In the genomic region with DNA sequence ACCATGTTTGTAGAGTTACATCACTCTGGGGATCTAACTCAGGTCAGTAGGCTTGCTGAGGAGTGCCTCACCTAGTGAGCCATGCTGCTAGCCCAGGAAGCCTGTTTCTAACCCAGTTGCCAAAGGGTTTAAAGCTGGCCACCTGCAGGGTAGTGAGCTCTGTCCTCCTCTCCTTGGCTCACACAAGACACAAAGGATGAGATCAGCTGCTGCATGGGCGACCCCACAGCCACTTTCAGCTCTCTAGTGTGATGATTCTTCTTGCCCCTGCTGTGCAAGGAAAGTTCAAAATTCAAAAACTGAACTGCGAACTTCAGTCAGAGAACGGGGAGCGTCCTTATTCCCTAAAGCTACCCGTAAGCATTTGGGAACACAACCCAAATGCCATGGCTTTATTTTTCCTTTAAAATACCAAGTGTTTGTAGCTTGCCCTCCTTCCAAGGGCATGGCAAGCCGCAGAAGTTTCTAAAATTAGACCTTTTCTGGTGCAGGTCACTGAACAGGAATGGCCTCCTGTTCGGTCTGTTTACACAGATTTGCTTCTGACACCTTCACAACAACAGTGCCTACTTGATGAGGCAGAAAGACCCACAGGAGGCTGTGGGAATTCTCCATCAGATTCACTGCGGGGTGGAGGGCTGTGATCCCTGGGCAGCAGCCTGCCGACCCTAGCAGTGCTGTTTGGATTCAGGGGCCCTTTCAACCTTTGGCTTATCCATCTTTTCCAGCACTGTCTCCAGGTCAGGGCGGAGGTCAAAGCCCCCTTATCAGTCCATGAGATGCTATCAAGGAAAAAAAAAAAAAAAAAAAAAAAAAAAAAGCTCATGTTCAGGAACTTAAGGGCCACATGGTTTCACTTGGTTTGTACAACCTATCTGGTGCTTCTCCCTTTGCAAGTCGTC, we compare ENCODE assay signal across 17 mouse cellular contexts.
DNase-seq lines count a peak whose midpoint lies in the region; ATAC-seq lines count a peak whose summit lies in the region.
"Had no signal": no experiment of that assay in that cellular context is flagged by ENCODE, and none has a peak within 500 bp of the region (broad histone marks: within the 10 kb centered on the region; RNA-seq: fewer than 3 reads in every experiment).

No protein-coding gene starts in this region.

- no peak for ATAC-seq in heart, embryonic 13.5 days (ENCODE audit: extremely low read depth, insufficient number of reproducible peaks, low FRiP score, low TSS enrichment)
- ATAC-seq in neural tube, embryonic 15.5 days (ENCODE audit: low FRiP score), result no peak
- peak; percentile 52; the same call in 1 of the 2 replicates for ATAC-seq in kidney, embryonic 15.5 days (replicated peaks; ENCODE audit: low FRiP score)
- ATAC-seq: intestine, embryonic 16.5 days had no signal

- no peak overlapping the region for H3K4me2 ChIP-seq in heart, embryonic 13.5 days
- H3K4me2 ChIP-seq in neural tube, embryonic 15.5 days, result no peak overlapping the region
- H3K4me2 ChIP-seq in kidney, embryonic 15.5 days, result no peak overlapping the region
- H3K4me2 ChIP-seq: embryonic facial prominence, embryonic 13.5 days; hindbrain, embryonic 13.5 days; liver, embryonic 13.5 days; midbrain, embryonic 12.5 days had no signal

- peaks cover 6% of the 10 kb centered on the region; the same call in 1 of the 2 replicates for H3K36me3 ChIP-seq in heart, embryonic 13.5 days
- H3K36me3 ChIP-seq in neural tube, embryonic 15.5 days, result no peaks in the 10 kb centered on the region
- no peaks in the 10 kb centered on the region for H3K36me3 ChIP-seq in kidney, embryonic 15.5 days
- H3K36me3 ChIP-seq: embryonic facial prominence, embryonic 13.5 days; liver, embryonic 13.5 days; midbrain, embryonic 12.5 days had no signal

- 0 out of 2 replicates have a peak, but pooled peaks cover 7% of the 10 kb centered on the region for H3K9me3 ChIP-seq in heart, embryonic 13.5 days
- no peaks in the 10 kb centered on the region for H3K9me3 ChIP-seq in neural tube, embryonic 15.5 days (replicated peaks)
- H3K9me3 ChIP-seq in kidney, embryonic 15.5 days (replicated peaks), result no peaks in the 10 kb centered on the region
- H3K9me3 ChIP-seq: embryonic facial prominence, embryonic 13.5 days; hindbrain, embryonic 13.5 days; liver, embryonic 13.5 days had no signal

- H3K9ac ChIP-seq in heart, embryonic 13.5 days, result peak overlapping the region; percentile 35; the same call in 1 of the 2 replicates
- no peak overlapping the region for H3K9ac ChIP-seq in neural tube, embryonic 15.5 days (replicated peaks)
- H3K9ac ChIP-seq in kidney, embryonic 15.5 days, result no peak overlapping the region
- H3K9ac ChIP-seq: embryonic facial prominence, embryonic 13.5 days; hindbrain, embryonic 13.5 days; liver, embryonic 13.5 days; midbrain, embryonic 12.5 days had no signal

- peaks cover 20% of the 10 kb centered on the region for H3K4me1 ChIP-seq in heart, embryonic 13.5 days
- H3K4me1 ChIP-seq in neural tube, embryonic 15.5 days, result no peaks in the 10 kb centered on the region
- H3K4me1 ChIP-seq in kidney, embryonic 15.5 days, result peaks cover 12% of the 10 kb centered on the region
- H3K4me1 ChIP-seq: embryonic facial prominence, embryonic 13.5 days; liver, embryonic 13.5 days had no signal

- no peak overlapping the region for H3K4me3 ChIP-seq in heart, embryonic 13.5 days
- no peak overlapping the region for H3K4me3 ChIP-seq in neural tube, embryonic 15.5 days (replicated peaks)
- no peak overlapping the region for H3K4me3 ChIP-seq in kidney, embryonic 15.5 days (replicated peaks)
- H3K4me3 ChIP-seq: embryonic facial prominence, embryonic 13.5 days; gastrocnemius, adult 2 months; hindbrain, embryonic 13.5 days; liver, embryonic 13.5 days; midbrain, embryonic 12.5 days had no signal

- DNase-seq in heart, adult 8-10 months (ENCODE audit: low spot score), result no peak
- DNase-seq in neural tube, embryonic 10.5 days (ENCODE audit: extremely low spot score, low spot score), result peak; percentile 39
- DNase-seq in lung, postnatal 4 days, result no peak
- no peak for DNase-seq in layer of hippocampus, postnatal 36 days
- DNase-seq: cerebellum, adult 8-10 months; gastrocnemius, adult 2 months; left cerebral cortex, postnatal 4 days; liver, embryonic 13.5 days; lung, postnatal 10 days; right cerebral cortex, postnatal 4 days had no signal

- H3K27ac ChIP-seq in heart, embryonic 13.5 days (replicated peaks), result peak overlapping the region; percentile 73
- H3K27ac ChIP-seq in neural tube, embryonic 15.5 days (replicated peaks), result no peak overlapping the region
- peak overlapping the region; percentile 33; the same call in 1 of the 2 replicates for H3K27ac ChIP-seq in kidney, embryonic 15.5 days
- H3K27ac ChIP-seq: embryonic facial prominence, embryonic 13.5 days; gastrocnemius, adult 2 months; hindbrain, embryonic 13.5 days; liver, embryonic 13.5 days; midbrain, embryonic 12.5 days had no signal

- no peaks in the 10 kb centered on the region for H3K27me3 ChIP-seq in heart, embryonic 13.5 days (replicated peaks)
- no peaks in the 10 kb centered on the region for H3K27me3 ChIP-seq in neural tube, embryonic 15.5 days (replicated peaks)
- H3K27me3 ChIP-seq in kidney, embryonic 15.5 days, result no peaks in the 10 kb centered on the region
- H3K27me3 ChIP-seq: embryonic facial prominence, embryonic 13.5 days; hindbrain, embryonic 13.5 days; liver, embryonic 13.5 days; midbrain, embryonic 12.5 days had no signal

- WGBS in heart, embryonic 13.5 days, result 33% methylated on average over 11 of the region's 11 CpGs
- 37% methylated on average over 11 of the region's 11 CpGs for WGBS in neural tube, embryonic 15.5 days
- 32% methylated on average over 11 of the region's 11 CpGs for WGBS in kidney, embryonic 15.5 days
